Mouse (Mus musculus) embryonic stem cell, embryonic (primary cell): ENCODE measurements around the gene Zpr1.

Experiments used
- CTCF ChIA-PET, 4 experiments: fragments of 300-600 bp in 2 of 4; fragments of 350-600 bp in 2 of 4; sonication (Branson Sonifier 250); formaldehyde crosslinking; loops; one replicate each; lab custom pipeline; 2022; ENCODE audit warnings: inconsistent platforms in 2 of 4; lab: Charles Lee
- POLR2A ChIA-PET, 4 experiments: fragments of 300-600 bp in 2 of 4; fragments of 350-600 bp in 2 of 4; sonication (Branson Sonifier 250); formaldehyde crosslinking; loops; one replicate each; lab custom pipeline; 2022; ENCODE audit warnings: antibody characterized with exemption in 4 of 4, inconsistent platforms in 1 of 4; lab: Charles Lee

Zpr1 gene

GRCm38 (mm10) chr9:46243584-46243983 lies 29.3 kb upstream of the Zpr1 start:
- ChIA-PET CTCF (interaction anchor here in 2 of 4 experiments (1.1 to 3.5 kb wide), 3 partner anchors 14 to 59 kb away, joined by 4 to 11 read pairs (median 6); no protein-coding TSS in a partner anchor), POLR2A (interaction anchor here in 1 of 4 experiments (0.7 kb wide), 1 partner anchor 125 kb away, joined by 6 read pairs; no protein-coding TSS in a partner anchor)

GRCm38 (mm10) chr9:46246752-46247324 lies 26.0 kb upstream of the Zpr1 start:
- POLR2A ChIA-PET, result interaction anchor here in 3 of 4 experiments (0.6 to 3.8 kb wide), 11 partner anchors 12 to 444 kb away, joined by 3 to 17 read pairs (median 4); partner anchors contain the start of gene Apoa1 (in 1 of the 3)
- CTCF ChIA-PET, result interaction anchor here (0.6 to 2.6 kb wide), 45 partner anchors 9 to 722 kb away, joined by 3 to 31 read pairs (median 4); partner anchors contain the start of genes Pafah1b2 (in 2 of the 4), Sik3 (in 2 of the 4) and Apoa1 (in 1 of the 4)

DNA sequence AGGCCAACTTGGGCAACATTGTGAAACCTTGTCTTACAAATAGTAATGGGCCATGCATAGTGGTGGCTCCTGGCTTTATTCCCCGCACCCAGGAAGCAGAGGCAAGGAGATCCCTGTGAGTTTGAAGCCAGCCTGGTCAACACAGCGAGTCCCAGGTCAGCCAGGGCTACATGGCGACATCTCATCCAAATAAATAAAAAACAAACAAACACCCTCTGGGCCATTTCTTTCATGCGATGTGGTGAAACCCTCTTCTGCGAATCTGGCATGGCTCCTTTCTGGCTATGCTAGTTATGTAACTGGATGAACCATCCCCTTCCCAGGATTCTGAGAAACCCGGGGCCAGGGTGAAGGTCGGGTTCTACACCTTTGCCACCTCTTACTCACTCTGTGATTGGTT lies 16.7 kb upstream of the Zpr1 start:
- POLR2A ChIA-PET, result interaction anchor here in 1 of 4 experiments (1.8 kb wide), 1 partner anchor 13 kb away, joined by 4 read pairs; no protein-coding TSS in a partner anchor
- CTCF ChIA-PET, result interaction anchor here in 2 of 4 experiments (0.7 to 1.8 kb wide), 2 partner anchors 9 to 63 kb away, joined by 4 read pairs; no protein-coding TSS in a partner anchor

DNA sequence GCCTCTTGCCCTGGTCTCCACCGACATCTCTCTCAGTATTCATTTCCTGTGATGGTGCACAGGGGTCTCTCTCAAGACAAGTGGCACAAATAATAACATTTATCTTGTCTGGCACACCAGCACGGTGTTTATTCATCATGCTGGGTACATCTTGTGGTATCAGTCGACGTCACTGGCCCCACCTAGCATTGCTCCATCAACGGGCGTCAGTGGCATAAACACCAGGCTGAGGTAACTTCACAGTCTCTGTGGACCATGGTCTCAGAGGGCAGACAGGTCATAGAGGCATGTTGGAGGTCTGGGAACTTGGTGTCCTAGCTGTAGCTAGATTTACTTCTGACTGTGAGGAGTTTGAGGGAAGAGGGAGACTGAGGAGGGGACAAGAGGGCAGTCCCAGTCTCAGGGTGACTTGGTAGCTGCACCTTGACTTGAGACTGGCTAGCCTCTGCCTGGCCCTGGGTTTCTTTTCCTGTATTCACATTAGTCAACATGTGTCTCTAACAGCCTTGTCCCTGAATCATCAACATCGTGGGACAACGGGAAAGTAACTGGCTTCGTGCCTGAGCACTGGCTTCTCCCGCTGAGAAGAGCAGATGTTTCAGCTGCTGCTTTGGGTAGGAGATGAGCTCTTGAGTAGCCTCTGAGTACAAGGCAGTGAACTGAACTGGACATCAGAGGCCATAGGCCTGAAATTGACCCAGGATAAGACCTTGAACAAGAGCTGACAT lies 16.0 kb upstream of the Zpr1 start:
- POLR2A ChIA-PET, result interaction anchor here in 3 of 4 experiments (0.6 to 1.3 kb wide), 7 partner anchors 11 to 372 kb away, joined by 3 to 6 read pairs (median 3); no protein-coding TSS in a partner anchor

GRCm38 (mm10) chr9:46257546-46257945 lies 15.3 kb upstream of the Zpr1 start:
- ChIA-PET CTCF (interaction anchor here in 1 of 4 experiments (0.9 to 1.1 kb wide), 4 partner anchors 11 to 179 kb away, joined by 3 read pairs; partner anchors contain the start of gene Bud13), POLR2A (interaction anchor here in 2 of 4 experiments (0.6 to 1.3 kb wide), 6 partner anchors 10 to 372 kb away, joined by 3 to 5 read pairs (median 3); no protein-coding TSS in a partner anchor)

More for the DNA sequence above, 16.0 kb upstream of the Zpr1 start:
- CTCF ChIA-PET, result interaction anchor here in 1 of 4 experiments (0.9 to 1.1 kb wide), 4 partner anchors 10 to 178 kb away, joined by 3 read pairs; partner anchors contain the start of gene Bud13

DNA sequence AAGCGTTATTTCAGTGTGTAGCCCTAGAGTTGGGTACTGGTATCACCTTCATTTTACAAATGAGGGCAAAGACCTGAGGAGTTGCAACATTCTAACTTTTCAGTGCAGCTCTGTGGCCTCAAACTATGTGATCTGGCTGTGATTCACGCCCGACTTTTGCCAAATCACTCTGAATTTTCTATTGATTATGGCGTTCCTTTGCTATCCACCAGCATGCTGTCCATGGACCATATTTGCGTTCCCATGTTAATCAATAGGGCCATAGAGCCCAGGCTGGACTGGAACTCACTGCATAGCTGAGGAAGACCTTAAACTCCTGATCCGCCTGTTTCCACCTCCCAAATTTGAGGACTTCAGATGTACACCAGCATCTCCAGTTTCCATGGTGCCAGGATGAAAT lies 13.8 kb upstream of the Zpr1 start:
- POLR2A ChIA-PET, result interaction anchor here in 2 of 4 experiments (0.7 to 2.0 kb wide), 5 partner anchors 10 to 207 kb away, joined by 3 to 6 read pairs (median 4); partner anchors contain the start of gene Bud13 (in 1 of the 2)
- CTCF ChIA-PET, result no interaction called here

DNA sequence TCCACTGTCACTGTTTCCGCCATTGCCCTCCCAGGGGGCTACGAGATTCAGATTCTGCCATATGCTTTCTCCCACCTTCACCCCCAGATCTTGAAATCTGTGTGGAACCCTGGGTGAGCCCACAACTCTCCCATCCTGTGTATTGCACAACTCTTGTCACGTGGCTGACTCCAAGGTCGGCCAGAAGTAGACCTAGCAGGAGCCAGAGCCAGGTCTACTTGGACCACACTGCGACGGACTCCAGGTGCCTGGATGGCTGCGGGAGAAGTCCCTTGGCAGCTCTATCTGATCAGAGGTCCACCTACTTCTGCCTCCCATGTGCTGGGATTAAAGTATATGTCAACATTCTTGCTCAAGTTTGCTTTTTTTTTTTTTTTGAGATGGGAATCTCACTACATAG lies 11.7 kb upstream of the Zpr1 start:
- ChIA-PET CTCF (interaction anchor here in 2 of 4 experiments (0.6 to 0.9 kb wide), 2 partner anchors 12 to 32 kb away, joined by 3 to 4 read pairs; partner anchors contain the start of gene Zpr1 (in 1 of the 2)), POLR2A (interaction anchor here in 1 of 4 experiments (1.1 kb wide), 1 partner anchor 22 kb away, joined by 3 read pairs; the partner anchor contains the start of gene Bud13)

GRCm38 (mm10) chr9:46268343-46268873 lies 4.5 kb upstream of the Zpr1 start, which contains the start of gene Apoa5:
Gene Apoa5, plus strand, starts transcription at chr9:46268633.
- POLR2A ChIA-PET, result interaction anchor here in 2 of 4 experiments (0.9 to 2.2 kb wide), 6 partner anchors 9 to 41 kb away, joined by 3 to 6 read pairs (median 3); no protein-coding TSS in a partner anchor
- CTCF ChIA-PET, result interaction anchor here in 1 of 4 experiments (2.1 kb wide), 1 partner anchor 83 kb away, joined by 8 read pairs; no protein-coding TSS in a partner anchor

- ChIA-PET POLR2A (interaction anchor here in 3 of 4 experiments (0.9 to 2.2 kb wide), 12 partner anchors 9 to 48 kb away, joined by 3 to 10 read pairs (median 4); partner anchors contain the start of gene Bud13 (in 3 of the 3)), CTCF (interaction anchor here in 3 of 4 experiments (0.9 to 2.1 kb wide), 6 partner anchors 14 to 83 kb away, joined by 3 to 10 read pairs (median 6); partner anchors contain the start of gene Bud13 (in 2 of the 3))
Measured at GRCm38 (mm10) chr9:46269125-46269524, 3.7 kb upstream of the Zpr1 start.

- ChIA-PET POLR2A (interaction anchor here (0.5 to 2.2 kb wide), 15 partner anchors 11 to 317 kb away, joined by 3 to 10 read pairs (median 4); partner anchors contain the start of gene Bud13 (in 2 of the 4)), CTCF (interaction anchor here (0.6 to 1.6 kb wide), 12 partner anchors 10 to 268 kb away, joined by 3 to 11 read pairs (median 4); partner anchors contain the start of gene Bud13 (in 2 of the 4))
Measured at GRCm38 (mm10) chr9:46270782-46271181, 2.1 kb upstream of the Zpr1 start.

DNA sequence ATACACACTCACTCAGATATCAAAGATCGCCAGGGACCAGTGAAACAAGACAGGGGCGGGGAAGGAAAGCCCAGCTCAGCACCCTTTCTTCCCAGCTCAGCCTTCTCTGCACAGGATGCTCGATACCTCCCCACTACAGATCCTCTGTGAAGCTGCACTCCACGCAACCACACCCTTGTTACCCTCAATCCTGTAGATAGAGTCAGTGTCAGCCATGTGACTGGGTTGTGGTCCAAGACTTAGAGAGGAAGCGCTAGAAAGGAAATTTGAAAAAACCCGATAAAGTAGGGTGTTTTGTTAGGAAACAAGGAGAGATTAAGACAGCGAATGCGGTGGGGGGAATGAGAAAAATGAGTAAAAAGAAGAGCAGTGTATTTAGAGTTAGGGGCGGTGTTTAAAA lies 794 bp upstream of the Zpr1 start:
- ChIA-PET CTCF (interaction anchor here (0.5 to 2.7 kb wide), 14 partner anchors 10 to 365 kb away, joined by 3 to 41 read pairs (median 3); partner anchors contain the start of genes Bud13 (in 2 of the 4), Apoa1 (in 1 of the 4), Pcsk7 (in 1 of the 4) and Rnf214 (in 1 of the 4)), POLR2A (interaction anchor here (0.9 to 3.6 kb wide), 7 partner anchors 11 to 317 kb away, joined by 3 to 36 read pairs (median 5); partner anchors contain the start of genes Bud13 (in 3 of the 4) and Sidt2 (in 1 of the 4))

GRCm38 (mm10) chr9:46274494-46274893 lies 1.6 kb downstream of the Zpr1 start:
- POLR2A ChIA-PET, result interaction anchor here in 3 of 4 experiments (0.6 to 3.6 kb wide), 3 partner anchors 8 to 85 kb away, joined by 10 to 36 read pairs (median 33); partner anchors contain the start of gene Bud13 (in 2 of the 3)
- CTCF ChIA-PET, result interaction anchor here in 2 of 4 experiments (0.8 to 1.7 kb wide), 2 partner anchors 8 to 9 kb away, joined by 4 read pairs; partner anchors contain the start of gene Bud13 (in 2 of the 2)

GRCm38 (mm10) chr9:46282631-46283436 lies 10.0 kb downstream of the Zpr1 start, which contains the start of gene Bud13:
Gene Bud13, plus strand, starts transcription at chr9:46283008.
- POLR2A ChIA-PET, result interaction anchor here (0.5 to 4.0 kb wide), 46 partner anchors 9 to 933 kb away, joined by 3 to 36 read pairs (median 4); partner anchors contain the start of genes Zpr1 (in 4 of the 4), Pafah1b2 (in 2 of the 4), Sik3 (in 2 of the 4) and Apoc3 (in 1 of the 4)
- CTCF ChIA-PET, result interaction anchor here (0.5 to 3.7 kb wide), 41 partner anchors 8 to 436 kb away, joined by 3 to 41 read pairs (median 4); partner anchors contain the start of genes Zpr1 (in 2 of the 4), Pafah1b2 (in 1 of the 4), Pcsk7 (in 1 of the 4) and Rnf214 (in 1 of the 4)

DNA sequence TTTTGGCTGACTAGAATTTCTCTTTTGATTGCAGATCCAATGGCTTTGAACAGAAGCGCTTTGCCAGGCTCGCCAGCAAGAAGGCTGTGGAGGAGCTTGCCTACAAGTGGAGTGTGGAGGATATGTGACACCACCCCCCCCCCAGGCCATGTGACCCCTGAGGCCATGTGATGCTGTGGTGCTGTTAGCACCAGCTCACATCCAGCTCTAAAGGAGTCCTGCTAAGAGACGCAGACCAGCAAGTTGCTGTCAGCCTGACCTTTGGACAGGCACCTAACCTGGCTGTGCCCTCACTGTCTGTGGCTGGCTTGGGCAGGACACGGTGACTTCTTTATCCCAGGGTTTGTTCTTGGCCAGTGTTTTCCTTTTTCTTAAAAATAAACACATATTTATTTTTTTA lies 25.5 kb downstream of the Zpr1 start:
- POLR2A ChIA-PET, result interaction anchor here in 3 of 4 experiments (0.6 to 2.1 kb wide), 6 partner anchors 9 to 314 kb away, joined by 3 to 7 read pairs (median 3); partner anchors contain the start of gene Bud13 (in 2 of the 3)
- CTCF ChIA-PET, result interaction anchor here in 2 of 4 experiments (0.9 to 2.0 kb wide), 5 partner anchors 9 to 39 kb away, joined by 3 to 9 read pairs (median 6); no protein-coding TSS in a partner anchor

DNA sequence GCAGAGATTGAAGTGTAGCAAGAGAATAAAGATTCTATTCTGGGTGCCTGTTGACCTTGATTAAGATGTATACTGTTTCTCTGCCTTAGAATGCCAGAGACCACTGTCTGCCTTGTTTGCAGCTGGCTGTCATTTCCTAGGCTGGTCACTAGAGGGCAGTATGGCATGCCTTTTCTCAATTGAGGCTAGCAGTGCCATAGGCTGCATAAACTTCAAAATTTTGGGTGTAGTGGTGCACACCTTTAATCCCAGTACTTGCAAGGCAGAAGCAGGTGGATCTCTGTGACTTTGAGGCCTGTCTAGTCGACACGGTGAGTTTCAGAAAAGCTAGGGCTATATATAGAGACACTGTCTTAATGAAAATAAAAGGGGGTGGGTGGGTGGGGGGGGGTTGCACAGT lies 29.3 kb downstream of the Zpr1 start:
- CTCF ChIA-PET, result interaction anchor here (0.5 to 2.2 kb wide), 40 partner anchors 9 to 1427 kb away, joined by 3 to 18 read pairs (median 4); partner anchors contain the start of genes Bud13 (in 1 of the 4) and Zpr1 (in 1 of the 4)

More for the DNA sequence above, 29.3 kb downstream of the Zpr1 start:
- POLR2A ChIA-PET, result interaction anchor here in 3 of 4 experiments (0.5 to 1.8 kb wide), 7 partner anchors 12 to 310 kb away, joined by 3 to 6 read pairs (median 3); partner anchors contain the start of gene Bud13 (in 2 of the 3)
